Mouse (Mus musculus) left cerebral cortex, postnatal 4 days (tissue): ENCODE measurements around the gene Chst1. TPM values are rescaled to one million over a fixed set of nuclear protein-coding genes. Genes with fewer than 3 reads are reported as not detected.

Experiments used
- DNase-seq: peaks from one replicate; pipeline ENCODE4 v3.0.0-alpha.2; 2022
- intact Hi-C: fragments of 180-260 bp; cut with DNase I; formaldehyde crosslinking; loops from one replicate; pipeline ENCODE4 v1.15.1; 2025
- microRNA-seq: library from miRNA; unstranded; fragments of <30 nt; microRNA quantifications from one replicate; pipeline ENCODE4 v1.2.0, GENCODE M21; 2022
- total RNA-seq, 2 experiments: library from RNA; stranded (reverse); gene quantifications; 2 replicates each; pipeline ENCODE4 v1.2.3; 2021

The Chst1 gene
- total RNA-seq, 2 experiments from 2014 or later = 68.4 to 80.7 TPM

DNA sequence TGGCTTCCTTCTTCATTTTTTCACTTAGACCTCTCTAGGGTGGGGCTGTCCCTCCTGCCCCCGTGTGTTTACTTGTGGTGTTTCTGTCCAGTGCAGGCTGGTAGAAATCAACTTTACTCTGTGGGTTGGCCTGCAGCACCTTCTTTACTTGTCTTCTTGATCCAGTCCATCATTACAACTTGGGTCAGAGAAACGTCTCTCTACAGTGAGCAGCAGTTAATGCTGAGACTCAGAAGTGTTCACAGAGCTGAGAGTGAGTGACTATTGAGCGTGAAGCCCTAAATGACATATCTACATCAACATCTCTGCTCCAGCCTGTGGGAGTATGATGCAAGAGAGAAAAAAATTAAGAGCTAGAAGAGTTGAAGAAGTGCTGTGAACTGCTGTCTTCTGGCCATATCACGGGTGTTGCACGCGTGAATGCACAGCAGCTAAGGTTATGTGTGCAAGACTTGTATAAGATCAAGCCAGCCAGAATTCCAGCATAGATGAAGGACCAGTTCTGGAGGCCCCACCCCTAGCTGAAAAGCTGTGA is 63.1 kb downstream of the Chst1 start:
- intact Hi-C loops = no loop called here
- no peak for DNase-seq

Small RNAs within 50 kb of the gene (microRNA-seq; reads per million reads assigned to microRNA genes)
- gene Mir7221 = not detected
- not detected for gene Mir7222

Other genes with a start within 250 kb of the Chst1 start
- gene Pex16, start 225.0 kb upstream of the Chst1 start, total RNA-seq = 10 to 100 TPM; 34.0 to 34.5 TPM
- under 1 TPM; 0.60 to 0.72 TPM for gene Large2, start 224.8 kb upstream of the Chst1 start, total RNA-seq
- 1 to 10 TPM; 2.8 to 3.2 TPM for gene 1700029I15Rik, start 217.2 kb upstream of the Chst1 start, total RNA-seq
- gene Mapk8ip1, start 198.4 kb upstream of the Chst1 start, total RNA-seq = 100 to 1,000 TPM; 306 to 339 TPM
- gene Cry2, start 165.7 kb upstream of the Chst1 start, total RNA-seq = 10 to 100 TPM; 74.6 to 75.8 TPM
- 10 to 100 TPM; 18.0 to 18.1 TPM for gene Slc35c1, start 139.2 kb upstream of the Chst1 start, total RNA-seq